Mouse (Mus musculus) myocyte (in vitro differentiated cells): ENCODE data around the gene Slc1a2. TPM values are rescaled to one million over a fixed set of nuclear protein-coding genes. Genes with fewer than 3 reads are reported as not detected.

Experiments used
- H3K27me3 ChIP-seq: one replicate; pipeline ENCODE4 v1.6.1; 2011; ENCODE audit not compliant: control insufficient read depth, insufficient read depth, insufficient read length
- H3K36me3 ChIP-seq: one replicate; pipeline ENCODE4 v1.6.1; 2011; ENCODE audit not compliant: control insufficient read depth, insufficient read depth
- H3K4me2 ChIP-seq: one replicate; pipeline ENCODE4 v1.6.1; 2011; ENCODE audit warnings: low read depth, control low read depth
- H3K4me3 ChIP-seq: one replicate; pipeline ENCODE4 v1.5.1; 2011; ENCODE audit warnings: mild to moderate bottlenecking, control low read depth, moderate library complexity
- H3K79me2 ChIP-seq: one replicate; pipeline ENCODE4 v1.6.1; 2011; ENCODE audit not compliant: control insufficient read depth, insufficient read depth
- H3ac ChIP-seq: one replicate; pipeline ENCODE4 v1.6.1; 2011; ENCODE audit not compliant: control insufficient read depth, insufficient read length
- CEBPB ChIP-seq: IDR thresholded peaks from 2 replicates; pipeline ENCODE4 v1.6.1; 2011; ENCODE audit warnings: mild to moderate bottlenecking, moderate library complexity; ENCODE audit not compliant: poor library complexity, insufficient read depth, severe bottlenecking
- E2F4 ChIP-seq: IDR thresholded peaks from one replicate; pipeline ENCODE4 v1.6.1; 2011; ENCODE audit warnings: mild to moderate bottlenecking, control low read depth, moderate library complexity; ENCODE audit not compliant: insufficient read depth
- MAX ChIP-seq: IDR thresholded peaks from one replicate; pipeline ENCODE4 v1.6.1; 2011; ENCODE audit warnings: low read depth, mild to moderate bottlenecking, control low read depth
- MYOD1 ChIP-seq, 3 experiments: IDR thresholded peaks; one replicate each; pipeline ENCODE4 v1.6.1; 2011; ENCODE audit warnings: control low read depth in 2 of 3, low read depth in 2 of 3, mild to moderate bottlenecking in 2 of 3, moderate library complexity in 1 of 3; ENCODE audit not compliant: insufficient read length in 2 of 3, control insufficient read depth in 1 of 3
- MYOG ChIP-seq, 3 experiments: IDR thresholded peaks; one replicate each; pipeline ENCODE4 v1.6.1; 2011; ENCODE audit warnings: control low read depth in 2 of 3, low read depth in 2 of 3, mild to moderate bottlenecking in 2 of 3; ENCODE audit not compliant: insufficient read length in 2 of 3, control insufficient read depth in 1 of 3, insufficient read depth in 1 of 3
- POLR2A ChIP-seq: IDR thresholded peaks from one replicate; pipeline ENCODE4 v1.6.1; 2011; ENCODE audit warnings: low read depth, mild to moderate bottlenecking, control low read depth, moderate library complexity; ENCODE audit not compliant: insufficient read length
- POLR2AphosphoS2 ChIP-seq: IDR thresholded peaks from one replicate; pipeline ENCODE4 v1.6.1; 2011; ENCODE audit warnings: low read depth, control low read depth; ENCODE audit not compliant: insufficient read length
- REST ChIP-seq: IDR thresholded peaks from one replicate; pipeline ENCODE4 v1.6.1; 2011; ENCODE audit warnings: mild to moderate bottlenecking, control low read depth, moderate library complexity; ENCODE audit not compliant: insufficient read depth, insufficient read length
- SRF ChIP-seq: IDR thresholded peaks from one replicate; pipeline ENCODE4 v1.6.1; 2011; ENCODE audit warnings: low read depth; ENCODE audit not compliant: control insufficient read depth, insufficient read length
- TCF12 ChIP-seq: IDR thresholded peaks from one replicate; pipeline ENCODE4 v1.6.1; 2011; ENCODE audit warnings: mild to moderate bottlenecking, control low read depth; ENCODE audit not compliant: poor library complexity, insufficient read depth, severe bottlenecking
- TCF3 ChIP-seq: IDR thresholded peaks from one replicate; pipeline ENCODE4 v1.6.1; 2011; ENCODE audit warnings: low read depth, control low read depth; ENCODE audit not compliant: insufficient read length
- USF1 ChIP-seq: IDR thresholded peaks from one replicate; pipeline ENCODE4 v1.6.1; 2011; ENCODE audit warnings: low read depth, mild to moderate bottlenecking, control low read depth, moderate library complexity
- polyA plus RNA-seq: library from polyadenylated mRNA; unstranded; fragments of >200 nt; fragmentation: generic; extraction: Trizol; gene quantifications from one replicate; pipeline ENCODE4 v1.2.1, GENCODE M21; 2012; ENCODE audit warnings: missing spikeins

The Slc1a2 gene
- polyA plus RNA-seq, 1 experiment = 0.02 TPM

DNA sequence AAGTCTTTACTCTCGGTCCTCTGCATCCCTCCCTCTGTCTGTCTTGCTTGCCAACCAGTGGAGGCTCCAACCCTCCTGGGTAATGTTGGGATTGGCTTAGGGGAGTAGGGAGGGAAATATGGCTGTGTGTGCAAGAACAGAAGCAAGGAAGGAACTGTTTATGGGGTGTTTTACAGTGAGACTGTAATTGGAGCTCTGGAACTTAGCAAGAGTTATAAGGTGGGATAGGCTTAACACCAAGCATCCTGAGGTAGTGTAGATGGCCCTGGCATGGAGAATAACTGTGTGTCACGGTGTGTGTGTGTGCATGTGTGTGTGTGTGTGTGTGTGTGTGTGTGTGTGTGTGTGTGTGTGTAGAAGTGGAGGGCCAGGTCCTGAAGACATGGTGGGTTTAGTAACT is 55.9 kb downstream of the Slc1a2 start:
- TF ChIP-seq POLR2AphosphoS2 = no peak
- no peak for TF ChIP-seq MAX
- TF ChIP-seq MYOG (IDR thresholded peaks at IDR 0.05; ENCODE audit: control insufficient read depth in 1 of 3, insufficient read depth in 1 of 3, insufficient read length in 2 of 3, low read depth in 2 of 3) = no peak
- TF ChIP-seq SRF = no peak
- TF ChIP-seq TCF12 = no peak
- TF ChIP-seq USF1 = no peak
- Histone ChIP-seq H3K4me2 (no peak overlapping the region), H3ac (no peak overlapping the region), H3K4me3 (no peak overlapping the region), H3K79me2 (no peaks in the 10 kb centered on the region), H3K27me3 (peaks cover 18% of the 10 kb centered on the region), H3K36me3 (no peaks in the 10 kb centered on the region)

DNA sequence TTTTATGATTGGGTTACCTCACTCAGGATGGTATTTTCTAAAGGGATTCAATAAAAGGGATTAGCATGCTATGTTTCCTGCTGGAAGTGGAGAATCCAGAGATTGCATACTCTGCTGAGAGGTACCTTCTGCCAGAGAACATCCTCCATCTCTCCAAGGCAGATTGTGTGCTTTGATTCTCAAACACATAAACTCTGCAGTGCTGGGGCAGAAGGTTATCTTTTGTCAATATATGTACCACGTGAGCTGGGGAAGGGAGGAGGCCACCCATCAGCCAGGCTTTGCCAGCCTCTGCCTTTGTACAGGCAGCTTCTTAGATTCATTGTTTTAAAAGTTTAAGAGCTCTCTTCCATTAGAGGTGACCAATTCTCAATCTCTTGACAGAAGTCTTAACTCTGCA is 57.3 kb downstream of the Slc1a2 start:
- Histone ChIP-seq H3K4me3 (no peak overlapping the region), H3K79me2 (no peaks in the 10 kb centered on the region), H3K36me3 (no peaks in the 10 kb centered on the region), H3K27me3 (peaks cover 14% of the 10 kb centered on the region), H3K4me2 (no peak overlapping the region), H3ac (no peak overlapping the region)
- no peak for TF ChIP-seq MYOG (IDR thresholded peaks at IDR 0.05; ENCODE audit: control insufficient read depth in 1 of 3, insufficient read depth in 1 of 3, insufficient read length in 2 of 3, low read depth in 2 of 3)
- no peak for TF ChIP-seq SRF
- no peak for TF ChIP-seq REST
- TF ChIP-seq MYOD1 (IDR thresholded peaks at IDR 0.05; ENCODE audit: control insufficient read depth in 1 of 3, insufficient read length in 2 of 3, low read depth in 2 of 3) = no peak
- TF ChIP-seq TCF3 = no peak
- TF ChIP-seq POLR2A = no peak
- no peak for TF ChIP-seq TCF12
- no peak for TF ChIP-seq CEBPB
- TF ChIP-seq POLR2AphosphoS2 = no peak
- no peak for TF ChIP-seq MAX
- no peak for TF ChIP-seq E2F4
- TF ChIP-seq USF1 = no peak

- Histone ChIP-seq H3K4me2 (no peak overlapping the region), H3K79me2 (no peaks in the 10 kb centered on the region), H3K4me3 (no peak overlapping the region), H3K27me3 (no peaks in the 10 kb centered on the region), H3ac (no peak overlapping the region), H3K36me3 (no peaks in the 10 kb centered on the region)
- TF ChIP-seq REST = no peak
- TF ChIP-seq USF1 = no peak
- no peak for TF ChIP-seq MAX
- TF ChIP-seq E2F4 = no peak
- no peak for TF ChIP-seq TCF3
- TF ChIP-seq POLR2A = no peak
- no peak for TF ChIP-seq SRF
- TF ChIP-seq MYOG (IDR thresholded peaks at IDR 0.05; ENCODE audit: control insufficient read depth in 1 of 3, insufficient read depth in 1 of 3, insufficient read length in 2 of 3, low read depth in 2 of 3) = no peak
- no peak for TF ChIP-seq MYOD1 (IDR thresholded peaks at IDR 0.05; ENCODE audit: control insufficient read depth in 1 of 3, insufficient read length in 2 of 3, low read depth in 2 of 3)
- TF ChIP-seq TCF12 = no peak
These were observed 63.4 kb downstream of the Slc1a2 start for GRCm38 (mm10) chr2:102721859-102722258.

DNA sequence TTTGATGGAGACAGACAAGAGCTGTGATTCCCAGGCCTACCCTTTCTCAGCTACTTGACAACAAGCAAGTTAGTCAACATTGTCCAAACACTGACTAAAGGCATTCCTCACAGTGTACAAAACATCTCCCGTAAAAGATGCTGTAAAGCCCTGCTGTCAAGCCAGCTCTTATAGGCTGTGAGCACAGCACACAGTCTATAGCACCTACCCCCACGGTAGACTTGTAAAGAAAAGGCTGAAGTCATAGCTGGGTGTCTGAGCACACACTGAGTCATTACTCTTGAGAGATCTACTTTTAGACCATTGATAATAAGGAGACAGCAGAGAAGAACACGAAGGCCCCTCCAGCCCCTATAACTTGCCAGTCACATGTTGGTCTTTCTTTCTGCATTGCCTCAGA is 66.6 kb downstream of the Slc1a2 start:
- Histone ChIP-seq H3ac (no peak overlapping the region), H3K36me3 (no peaks in the 10 kb centered on the region), H3K79me2 (no peaks in the 10 kb centered on the region), H3K27me3 (no peaks in the 10 kb centered on the region), H3K4me2 (no peak overlapping the region), H3K4me3 (no peak overlapping the region)
- TF ChIP-seq MAX = no peak

DNA sequence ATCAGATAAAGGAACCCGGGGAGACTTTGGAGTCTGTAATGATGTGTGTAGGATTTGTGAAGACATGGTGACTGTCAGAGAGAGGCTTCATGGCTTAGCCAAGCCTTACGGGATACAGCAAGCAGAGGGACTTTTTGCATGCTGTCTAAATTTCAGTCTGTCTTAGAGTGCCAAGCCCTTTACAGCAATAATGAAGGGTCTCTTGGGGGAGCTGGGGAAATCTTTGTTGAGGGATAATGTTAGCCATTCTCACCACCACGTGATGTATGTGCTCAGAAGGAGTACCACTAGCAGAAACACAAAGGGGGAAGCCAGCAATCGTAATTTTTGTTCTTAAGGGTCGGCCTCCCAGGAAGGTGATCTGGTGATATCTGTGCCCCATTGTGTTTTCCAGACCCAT is 71.9 kb downstream of the Slc1a2 start:
- H3K36me3 ChIP-seq = no peaks in the 10 kb centered on the region
- H3K27me3 ChIP-seq = peaks cover 19% of the 10 kb centered on the region
- no peak overlapping the region for H3ac ChIP-seq
- H3K4me3 ChIP-seq = no peak overlapping the region
- H3K4me2 ChIP-seq = no peak overlapping the region
- H3K79me2 ChIP-seq = no peaks in the 10 kb centered on the region
- no peak for TF ChIP-seq TCF12
- no peak for TF ChIP-seq POLR2A
- no peak for TF ChIP-seq CEBPB
- no peak for TF ChIP-seq MAX
- no peak for TF ChIP-seq USF1
